Mouse (Mus musculus): Measurements from ENCODE around the gene Gsg1. TPM values are rescaled to one million over a fixed set of nuclear protein-coding genes. Genes with fewer than 3 reads are reported as not detected.

The Gsg1 gene
- polyA plus RNA-seq, 1 experiment: not detected

DNA sequence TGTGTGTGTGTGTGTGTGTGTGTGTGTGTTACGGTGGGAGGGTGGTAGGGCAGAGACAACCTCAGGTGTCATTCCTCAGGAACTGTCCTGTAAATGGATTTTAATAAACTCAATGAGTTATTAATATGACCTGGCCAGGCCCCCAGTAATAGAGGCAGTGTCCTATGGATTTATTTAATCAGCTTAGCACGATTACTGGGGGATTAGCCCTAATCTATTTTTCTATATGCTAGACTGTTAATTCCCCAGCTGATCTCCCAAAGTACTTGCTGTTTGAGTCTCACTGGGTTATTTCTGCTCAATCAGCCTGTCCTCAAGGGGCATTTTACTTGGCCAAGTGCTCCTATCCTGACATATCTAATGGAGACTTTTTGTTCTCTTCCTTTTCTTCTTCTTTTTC lies 41.5 kb downstream of the Gsg1 start:
- Histone ChIP-seq H3K36me3 (ENCODE audit: control insufficient read depth, insufficient read depth, low read length, poor library complexity, severe bottlenecking) (no peaks in the 10 kb centered on the region), H3K9me3 (replicated peaks; ENCODE audit: control insufficient read depth, insufficient read depth, low read length, poor library complexity, severe bottlenecking) (no peaks in the 10 kb centered on the region), H3K27ac (ENCODE audit: insufficient read depth, low read length) (no peak overlapping the region), H3K4me3 (ENCODE audit: low read depth, low read length) (no peak overlapping the region), H3K4me1 (ENCODE audit: control insufficient read depth, insufficient read depth, low read length) (no peaks in the 10 kb centered on the region), H3K27me3 (ENCODE audit: control insufficient read depth, insufficient read depth, low read length, poor library complexity, severe bottlenecking) (no peaks in the 10 kb centered on the region), H3K9ac (ENCODE audit: low read depth, poor library complexity, severe bottlenecking) (no peak overlapping the region)
- TF ChIP-seq CTCF (IDR thresholded peaks at IDR 0.05; ENCODE audit: low read depth, low read length): no peak
- no peak for TF ChIP-seq EP300 (IDR thresholded peaks at IDR 0.05; ENCODE audit: insufficient read depth, low read depth, low read length)

DNA sequence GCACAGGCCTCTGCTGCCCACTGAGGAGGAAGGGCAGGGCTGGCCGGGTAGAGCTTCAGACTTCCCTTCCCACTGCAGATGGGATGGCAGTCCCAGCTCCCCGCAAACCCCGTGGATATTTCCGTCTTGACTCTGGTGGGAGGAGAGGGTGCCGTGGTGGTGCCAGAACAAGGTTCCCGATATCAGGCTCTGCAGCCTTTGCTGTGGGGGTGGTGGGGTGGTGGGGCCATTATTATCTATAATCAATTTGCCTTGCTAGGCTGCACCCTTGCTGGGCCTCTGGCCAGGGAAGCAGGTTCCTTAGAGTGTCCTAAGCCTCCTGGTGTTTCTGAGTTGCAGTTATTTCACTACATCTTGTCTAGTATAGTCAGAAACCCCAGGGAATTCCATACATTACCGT lies 43.0 kb downstream of the Gsg1 start:
- H3K27ac ChIP-seq (ENCODE audit: insufficient read depth, low read length): no peak overlapping the region
- H3K4me1 ChIP-seq (ENCODE audit: control insufficient read depth, insufficient read depth, low read length): no peaks in the 10 kb centered on the region
- no peaks in the 10 kb centered on the region for H3K27me3 ChIP-seq (ENCODE audit: control insufficient read depth, insufficient read depth, low read length, poor library complexity, severe bottlenecking)
- no peak overlapping the region for H3K4me3 ChIP-seq (ENCODE audit: low read depth, low read length)
- no peak overlapping the region for H3K9ac ChIP-seq (ENCODE audit: low read depth, poor library complexity, severe bottlenecking)
- TF ChIP-seq CTCF (IDR thresholded peaks at IDR 0.05; ENCODE audit: low read depth, low read length): no peak
- no peak for TF ChIP-seq EP300 (IDR thresholded peaks at IDR 0.05; ENCODE audit: insufficient read depth, low read depth, low read length)
- TF ChIP-seq POLR2A (IDR thresholded peaks at IDR 0.05; ENCODE audit: insufficient read depth, low read length): no peak
- H3K9me3 ChIP-seq (replicated peaks; ENCODE audit: control insufficient read depth, insufficient read depth, low read length, poor library complexity, severe bottlenecking): no peaks in the 10 kb centered on the region
- no peaks in the 10 kb centered on the region for H3K36me3 ChIP-seq (ENCODE audit: control insufficient read depth, insufficient read depth, low read length, poor library complexity, severe bottlenecking)

DNA sequence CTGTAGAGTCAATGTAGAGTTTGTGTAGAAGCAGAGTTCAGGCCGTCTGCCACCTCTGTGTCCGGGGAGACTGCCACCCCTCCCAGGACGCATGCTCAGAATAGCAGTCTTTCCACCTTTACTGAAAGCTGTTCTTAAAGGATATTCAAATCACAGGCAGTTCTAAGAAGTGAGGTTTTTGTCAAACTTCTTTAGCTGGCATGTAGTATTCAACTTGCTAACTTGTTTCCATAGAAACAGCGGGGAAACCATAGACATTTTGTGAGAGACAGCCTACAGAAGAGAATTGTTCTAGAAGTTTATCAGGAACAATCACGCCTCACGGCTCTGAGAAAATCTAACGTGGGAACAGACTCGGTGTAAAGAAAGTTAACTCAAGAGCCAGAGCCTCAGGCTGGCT lies 47.2 kb downstream of the Gsg1 start:
- Histone ChIP-seq H3K27ac (ENCODE audit: insufficient read depth, low read length) (no peak overlapping the region), H3K27me3 (ENCODE audit: control insufficient read depth, insufficient read depth, low read length, poor library complexity, severe bottlenecking) (no peaks in the 10 kb centered on the region), H3K4me3 (ENCODE audit: low read depth, low read length) (no peak overlapping the region), H3K9ac (ENCODE audit: low read depth, poor library complexity, severe bottlenecking) (no peak overlapping the region), H3K4me1 (ENCODE audit: control insufficient read depth, insufficient read depth, low read length) (no peaks in the 10 kb centered on the region), H3K9me3 (replicated peaks; ENCODE audit: control insufficient read depth, insufficient read depth, low read length, poor library complexity, severe bottlenecking) (no peaks in the 10 kb centered on the region), H3K36me3 (ENCODE audit: control insufficient read depth, insufficient read depth, low read length, poor library complexity, severe bottlenecking) (no peaks in the 10 kb centered on the region)
- no peak for TF ChIP-seq CTCF (IDR thresholded peaks at IDR 0.05; ENCODE audit: low read depth, low read length)
- TF ChIP-seq POLR2A (IDR thresholded peaks at IDR 0.05; ENCODE audit: insufficient read depth, low read length): no peak
- TF ChIP-seq EP300 (IDR thresholded peaks at IDR 0.05; ENCODE audit: insufficient read depth, low read depth, low read length): no peak

DNA sequence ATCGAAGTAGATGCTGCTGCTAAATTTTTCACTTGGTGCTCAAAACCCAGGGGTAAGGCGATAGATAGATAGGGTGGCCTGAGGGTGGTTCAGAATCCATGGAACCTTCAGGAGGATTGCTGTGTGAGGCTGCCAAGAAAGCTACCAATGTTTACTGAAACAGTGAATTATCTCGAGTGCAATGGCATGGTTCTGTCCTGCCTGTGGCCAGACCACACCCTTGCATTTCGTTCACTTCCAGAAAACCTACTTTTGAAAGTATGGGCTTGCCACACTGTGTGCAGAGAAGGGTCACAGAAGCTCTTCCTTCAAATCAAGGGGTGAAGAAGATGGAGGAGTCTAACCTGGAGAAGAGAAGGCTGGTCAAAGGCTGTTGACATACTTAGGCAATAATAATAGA lies 48.3 kb downstream of the Gsg1 start:
- no peak overlapping the region for H3K27ac ChIP-seq (ENCODE audit: insufficient read depth, low read length)
- H3K9ac ChIP-seq (ENCODE audit: low read depth, poor library complexity, severe bottlenecking): no peak overlapping the region
- no peak overlapping the region for H3K4me3 ChIP-seq (ENCODE audit: low read depth, low read length)
- H3K4me1 ChIP-seq (ENCODE audit: control insufficient read depth, insufficient read depth, low read length): no peaks in the 10 kb centered on the region
- no peak for TF ChIP-seq POLR2A (IDR thresholded peaks at IDR 0.05; ENCODE audit: insufficient read depth, low read length)
- no peak for TF ChIP-seq EP300 (IDR thresholded peaks at IDR 0.05; ENCODE audit: insufficient read depth, low read depth, low read length)
- TF ChIP-seq CTCF (IDR thresholded peaks at IDR 0.05; ENCODE audit: low read depth, low read length): no peak
- no peaks in the 10 kb centered on the region for H3K27me3 ChIP-seq (ENCODE audit: control insufficient read depth, insufficient read depth, low read length, poor library complexity, severe bottlenecking)
- H3K36me3 ChIP-seq (ENCODE audit: control insufficient read depth, insufficient read depth, low read length, poor library complexity, severe bottlenecking): no peaks in the 10 kb centered on the region
- no peaks in the 10 kb centered on the region for H3K9me3 ChIP-seq (replicated peaks; ENCODE audit: control insufficient read depth, insufficient read depth, low read length, poor library complexity, severe bottlenecking)

DNA sequence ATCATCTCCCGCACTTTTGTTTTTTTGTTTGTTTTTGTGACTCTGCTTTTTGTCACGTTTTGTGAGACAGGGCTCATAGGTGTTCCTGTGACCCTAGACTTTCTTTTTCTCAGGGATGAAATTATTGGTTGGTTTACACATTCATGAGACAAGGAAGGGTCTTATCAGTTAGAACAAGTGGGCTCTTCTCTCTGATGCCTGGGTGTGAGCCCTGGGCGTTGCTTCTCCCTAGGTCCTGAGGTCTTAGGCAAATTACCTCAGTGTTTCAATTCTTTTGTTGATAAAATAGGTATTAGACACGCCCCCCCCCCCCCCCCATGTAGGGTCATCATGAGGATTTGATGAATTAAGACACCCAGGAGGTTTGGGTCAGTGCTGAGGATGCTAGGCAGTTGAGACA lies 49.3 kb downstream of the Gsg1 start:
- no peaks in the 10 kb centered on the region for H3K4me1 ChIP-seq (ENCODE audit: control insufficient read depth, insufficient read depth, low read length)
- H3K9ac ChIP-seq (ENCODE audit: low read depth, poor library complexity, severe bottlenecking): no peak overlapping the region
- no peak overlapping the region for H3K4me3 ChIP-seq (ENCODE audit: low read depth, low read length)
- H3K36me3 ChIP-seq (ENCODE audit: control insufficient read depth, insufficient read depth, low read length, poor library complexity, severe bottlenecking): no peaks in the 10 kb centered on the region
- no peaks in the 10 kb centered on the region for H3K9me3 ChIP-seq (replicated peaks; ENCODE audit: control insufficient read depth, insufficient read depth, low read length, poor library complexity, severe bottlenecking)
- no peak for TF ChIP-seq POLR2A (IDR thresholded peaks at IDR 0.05; ENCODE audit: insufficient read depth, low read length)
- no peak for TF ChIP-seq EP300 (IDR thresholded peaks at IDR 0.05; ENCODE audit: insufficient read depth, low read depth, low read length)
- TF ChIP-seq CTCF (IDR thresholded peaks at IDR 0.05; ENCODE audit: low read depth, low read length): no peak
- no peak overlapping the region for H3K27ac ChIP-seq (ENCODE audit: insufficient read depth, low read length)
- no peaks in the 10 kb centered on the region for H3K27me3 ChIP-seq (ENCODE audit: control insufficient read depth, insufficient read depth, low read length, poor library complexity, severe bottlenecking)

DNA sequence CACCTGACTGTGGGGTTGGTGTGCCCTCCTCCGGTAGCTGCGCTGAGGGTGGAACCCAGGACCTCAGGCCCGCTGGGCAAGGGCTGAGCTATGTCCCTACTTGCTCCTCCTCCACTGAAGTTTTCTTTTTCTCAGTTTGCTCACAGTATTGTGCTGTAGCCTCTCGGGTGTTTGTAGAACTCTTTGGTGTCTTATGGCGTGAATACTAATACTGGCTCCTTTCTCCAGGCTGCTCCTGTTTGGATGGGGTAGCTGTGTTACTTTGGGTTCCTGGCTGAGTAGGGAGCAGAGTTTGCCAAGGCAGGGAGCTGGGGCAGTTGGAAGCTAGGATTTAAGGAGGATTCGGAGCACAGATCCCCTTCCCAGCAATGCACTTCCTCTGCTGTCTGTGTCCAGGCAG lies 50.4 kb downstream of the Gsg1 start:
- Histone ChIP-seq H3K4me3 (ENCODE audit: low read depth, low read length) (no peak overlapping the region), H3K9me3 (replicated peaks; ENCODE audit: control insufficient read depth, insufficient read depth, low read length, poor library complexity, severe bottlenecking) (no peaks in the 10 kb centered on the region), H3K36me3 (ENCODE audit: control insufficient read depth, insufficient read depth, low read length, poor library complexity, severe bottlenecking) (no peaks in the 10 kb centered on the region), H3K27ac (ENCODE audit: insufficient read depth, low read length) (no peak overlapping the region), H3K27me3 (ENCODE audit: control insufficient read depth, insufficient read depth, low read length, poor library complexity, severe bottlenecking) (no peaks in the 10 kb centered on the region), H3K9ac (ENCODE audit: low read depth, poor library complexity, severe bottlenecking) (no peak overlapping the region), H3K4me1 (ENCODE audit: control insufficient read depth, insufficient read depth, low read length) (no peaks in the 10 kb centered on the region)
- no peak for TF ChIP-seq CTCF (IDR thresholded peaks at IDR 0.05; ENCODE audit: low read depth, low read length)
- TF ChIP-seq EP300 (IDR thresholded peaks at IDR 0.05; ENCODE audit: insufficient read depth, low read depth, low read length): no peak
- TF ChIP-seq POLR2A (IDR thresholded peaks at IDR 0.05; ENCODE audit: insufficient read depth, low read length): no peak
